Mouse (Mus musculus): ENCODE data around the gene Nol3. TPM values are rescaled to one million over a fixed set of nuclear protein-coding genes. Genes with fewer than 3 reads are reported as not detected.
"Not testable (repeated sequence)": the region's sequence is repeated elsewhere in the genome, so short reads cannot be mapped to it uniquely, and the experiment has no call there.

Gene Nol3
- total RNA-seq, 2 experiments from 2014 or later: not detected

DNA sequence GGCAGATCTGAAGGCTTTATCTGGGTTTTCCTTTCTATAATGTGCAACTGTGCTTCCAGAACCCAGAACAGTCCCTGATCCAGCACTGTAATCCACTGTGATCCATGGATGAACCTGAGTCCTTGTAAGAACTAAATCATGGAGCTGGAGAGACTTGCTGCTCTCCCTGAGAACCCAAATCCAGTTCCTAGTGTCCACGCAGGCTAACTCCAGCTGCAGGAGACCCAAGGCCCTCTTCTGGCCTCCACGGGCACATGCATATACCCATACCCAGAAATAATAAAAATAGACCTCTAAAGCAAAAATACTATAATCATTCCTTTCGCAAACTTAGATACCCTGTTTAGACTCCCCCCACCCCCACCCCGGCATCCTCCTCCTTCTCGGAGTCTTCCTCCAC lies 12.3 kb downstream of the Nol3 start:
- ATAC-seq (replicated peaks; ENCODE audit: poor library complexity, severe bottlenecking): no peak

DNA sequence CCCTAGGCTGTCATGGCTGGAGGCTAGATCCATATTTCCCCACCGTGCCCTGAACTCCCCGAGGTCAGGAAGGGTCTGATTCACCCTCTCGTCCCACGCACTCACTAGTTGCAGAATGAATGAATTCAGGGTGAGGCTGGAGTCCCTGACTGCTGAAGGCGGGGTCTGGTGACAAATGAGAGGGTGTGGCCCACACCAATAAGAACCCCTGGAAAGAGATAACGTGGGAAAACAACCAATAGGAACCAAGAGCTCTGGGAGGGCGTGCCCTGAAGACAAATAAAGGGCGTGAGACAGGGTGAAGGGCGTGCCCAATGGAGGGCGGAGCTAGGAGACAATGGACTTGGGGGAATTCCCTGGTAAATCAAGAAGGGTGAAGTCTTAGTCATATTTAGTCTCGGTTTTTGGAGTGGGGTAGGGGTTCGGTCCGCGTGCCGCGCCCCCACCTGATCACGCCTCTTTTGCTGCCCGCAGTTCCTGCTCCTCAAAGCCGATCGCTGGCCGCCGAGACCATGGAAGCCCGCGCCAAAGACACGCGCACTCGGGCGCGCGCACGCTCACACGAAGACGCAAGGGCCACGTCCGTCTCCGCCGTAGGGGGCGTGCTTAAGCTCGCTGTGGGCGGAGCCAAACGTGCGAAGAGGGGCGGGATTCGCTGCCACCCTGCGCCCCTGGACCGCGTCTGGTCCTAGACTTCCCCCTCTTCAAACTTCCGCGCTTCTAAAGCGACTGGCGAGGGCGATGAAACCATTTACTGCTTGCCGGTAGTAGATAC lies 13.2 kb downstream of the Nol3 start:
- ATAC-seq (replicated peaks; ENCODE audit: poor library complexity, severe bottlenecking): peak; percentile 78

DNA sequence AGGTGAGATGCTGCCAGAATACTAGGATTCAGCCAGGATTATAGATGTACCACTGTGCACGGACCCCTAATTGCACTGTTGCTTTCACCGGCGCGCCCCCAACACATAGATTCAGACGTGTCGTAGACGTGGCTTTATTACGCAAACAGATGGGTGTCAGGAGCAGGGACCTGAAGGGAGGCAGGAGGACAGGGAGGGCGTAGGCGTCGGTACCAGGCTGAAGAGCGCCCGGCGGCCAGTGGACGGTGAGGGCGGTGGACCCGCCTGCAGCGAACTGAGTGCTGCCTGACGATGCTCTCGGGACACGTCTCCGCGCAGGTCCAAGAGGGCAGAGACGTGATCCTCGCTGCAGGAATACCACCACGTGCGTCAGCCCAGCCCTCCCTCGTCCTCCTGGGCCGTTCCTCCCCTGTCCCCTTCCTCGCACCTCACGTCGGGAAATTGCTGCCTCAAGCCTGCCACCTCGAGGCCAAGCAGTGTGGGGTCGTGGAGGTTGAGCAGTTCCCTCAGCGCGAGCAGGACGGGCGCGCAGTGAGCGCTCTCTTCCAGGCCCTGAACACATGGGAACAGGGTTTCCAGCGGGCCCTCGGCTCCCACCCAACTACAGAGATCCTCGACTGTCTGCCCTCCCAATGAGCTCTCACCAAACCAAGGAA lies 14.0 kb downstream of the Nol3 start, which contains the start of gene 4931428F04Rik:
Gene 4931428F04Rik, minus strand, starts transcription at position 60 of the 656 bp plus-strand sequence.
- ATAC-seq (replicated peaks; ENCODE audit: poor library complexity, severe bottlenecking): peak; percentile 18

DNA sequence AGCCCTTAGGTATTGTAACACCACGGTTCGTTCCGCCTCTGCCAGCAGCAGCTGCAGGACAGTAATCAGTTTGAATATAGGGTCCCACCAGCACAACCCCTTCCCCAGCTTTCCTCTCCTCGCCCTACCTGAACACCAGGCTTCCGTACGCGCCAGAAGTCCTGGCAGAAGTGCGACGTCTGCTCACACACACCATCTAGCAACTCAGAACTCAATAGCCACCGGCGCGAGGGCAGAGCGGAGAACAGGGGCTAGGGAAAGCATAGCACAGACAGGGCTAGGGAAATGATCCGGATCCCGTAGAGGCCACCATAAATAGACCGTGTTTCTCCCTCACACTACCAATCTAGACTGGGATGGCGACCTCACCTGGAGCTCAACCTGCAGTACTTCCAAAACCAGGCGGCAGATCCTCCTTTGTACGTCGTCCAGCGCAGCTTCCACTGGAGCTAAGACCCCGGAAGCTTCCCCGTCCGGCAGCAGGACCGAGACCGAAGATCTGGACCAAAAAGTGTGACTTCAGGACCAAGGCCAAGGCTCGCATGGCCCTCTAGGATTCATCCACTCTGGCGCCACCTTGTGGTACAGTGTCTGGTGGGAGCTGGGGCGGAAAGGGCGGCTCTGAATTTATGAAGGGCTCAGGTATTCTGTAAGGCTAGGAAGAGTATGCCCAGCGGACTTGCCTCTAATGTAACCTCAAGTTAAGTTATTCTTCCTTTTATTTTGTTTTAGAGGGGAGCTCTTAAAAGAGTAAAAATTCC lies 14.8 kb downstream of the Nol3 start:
- ATAC-seq (replicated peaks; ENCODE audit: poor library complexity, severe bottlenecking): peak; percentile 51

- ATAC-seq (replicated peaks; ENCODE audit: poor library complexity, severe bottlenecking): not testable (repeated sequence)
Observed at GRCm38 (mm10) chr8:105291364-105291763, 15.4 kb downstream of the Nol3 start.

DNA sequence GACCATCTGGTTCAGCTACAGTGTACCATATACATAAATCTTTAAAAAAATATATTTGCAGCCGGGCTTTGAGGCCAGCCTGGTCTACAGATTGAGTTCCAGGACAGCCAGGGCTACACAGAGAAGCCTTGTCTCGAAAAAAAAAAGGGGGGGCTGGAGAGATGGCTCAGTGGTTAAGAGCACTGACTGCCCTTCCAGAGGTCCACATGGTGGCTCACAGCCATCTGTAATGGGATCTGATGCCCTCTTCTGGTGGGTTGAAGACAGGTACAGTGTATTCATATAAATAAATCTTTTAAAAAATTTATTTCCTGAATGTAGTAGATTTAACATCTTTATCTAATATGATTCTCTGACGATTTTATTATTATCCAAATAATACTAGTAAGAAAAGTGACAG lies 15.9 kb downstream of the Nol3 start:
- ATAC-seq (replicated peaks; ENCODE audit: poor library complexity, severe bottlenecking): not testable (repeated sequence)

DNA sequence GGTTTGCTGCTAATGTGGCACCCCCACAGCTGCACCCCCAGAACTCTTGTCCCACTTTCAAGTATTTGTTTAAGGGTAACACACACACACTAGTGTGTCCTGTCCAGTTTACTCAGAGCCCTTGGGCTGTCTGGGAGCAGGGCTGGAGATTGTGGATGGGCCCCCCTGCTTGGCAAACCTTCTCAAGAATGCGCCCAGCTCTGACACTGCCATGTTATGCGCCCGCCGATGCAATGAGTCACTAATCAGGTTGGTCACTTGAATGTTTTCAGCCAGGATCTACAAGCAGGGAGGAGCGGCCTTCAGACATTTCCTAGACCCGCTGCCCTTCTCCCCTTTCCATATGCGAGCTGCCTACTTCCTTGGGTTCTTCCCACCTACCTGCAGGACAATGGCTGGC lies 16.5 kb downstream of the Nol3 start:
- ATAC-seq (replicated peaks; ENCODE audit: poor library complexity, severe bottlenecking): no peak

DNA sequence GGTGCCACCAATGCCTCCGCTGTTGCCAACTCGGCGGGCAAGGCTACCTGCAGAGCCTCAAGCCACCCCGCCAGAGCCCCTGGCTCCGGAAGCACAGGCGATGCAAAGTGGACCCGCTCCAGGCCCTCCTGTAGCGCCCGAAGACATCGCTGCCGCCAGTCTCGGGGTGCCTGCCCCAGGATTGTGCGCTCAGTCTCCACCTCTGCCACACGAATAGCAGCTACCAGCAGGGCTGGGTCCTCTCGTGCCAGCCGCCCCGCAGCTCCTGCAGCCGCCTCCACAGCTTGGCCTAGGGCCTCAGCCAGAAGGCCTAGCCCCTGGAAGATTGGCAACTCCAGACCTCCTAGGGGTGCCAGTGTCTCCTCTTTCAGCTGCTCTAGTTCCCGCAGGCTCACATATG lies 17.5 kb downstream of the Nol3 start:
- no peak for ATAC-seq (replicated peaks; ENCODE audit: poor library complexity, severe bottlenecking)

- ATAC-seq (replicated peaks; ENCODE audit: poor library complexity, severe bottlenecking): no peak
Observed at GRCm38 (mm10) chr8:105294776-105295175, 18.8 kb downstream of the Nol3 start.

GRCm38 (mm10) chr8:105295256-105295655 lies 19.3 kb downstream of the Nol3 start:
- ATAC-seq (replicated peaks; ENCODE audit: poor library complexity, severe bottlenecking): no peak

- ATAC-seq (replicated peaks; ENCODE audit: poor library complexity, severe bottlenecking): 0 out of 2 replicates have a peak, but pooled peaks have one; percentile 10
Observed at GRCm38 (mm10) chr8:105295895-105296573, 20.1 kb downstream of the Nol3 start, which contains the start of gene Exoc3l. Gene Exoc3l (minus strand): TSS chr8:105296101.

- peak; percentile 91 for ATAC-seq (replicated peaks; ENCODE audit: poor library complexity, severe bottlenecking)
Observed at GRCm38 (mm10) chr8:105297511-105298192, 21.7 kb downstream of the Nol3 start, which contains the start of gene E2f4. Gene E2f4 (plus strand): TSS chr8:105297663.

- ATAC-seq (replicated peaks; ENCODE audit: poor library complexity, severe bottlenecking): no peak
Observed at GRCm38 (mm10) chr8:105298351-105299252, 22.7 kb downstream of the Nol3 start.

DNA sequence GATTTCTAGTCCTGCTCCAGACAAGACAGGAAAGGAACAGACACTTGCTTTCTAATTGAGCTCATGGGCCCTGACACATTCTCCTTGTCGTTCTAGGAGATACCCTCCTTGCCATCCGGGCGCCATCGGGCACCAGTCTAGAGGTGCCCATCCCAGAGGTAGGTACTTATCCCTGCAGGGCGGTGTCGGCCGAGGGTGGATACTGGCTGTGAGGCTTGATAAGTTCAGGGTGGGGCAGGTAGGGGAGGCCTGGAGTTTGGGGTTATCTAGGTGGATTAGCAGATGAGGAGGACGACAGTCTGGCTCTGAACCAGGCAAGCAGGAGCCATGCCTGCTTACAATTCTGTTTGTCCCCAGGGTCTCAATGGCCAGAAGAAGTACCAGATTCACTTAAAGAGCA lies 24.0 kb downstream of the Nol3 start:
- no peak for ATAC-seq (replicated peaks; ENCODE audit: poor library complexity, severe bottlenecking)

DNA sequence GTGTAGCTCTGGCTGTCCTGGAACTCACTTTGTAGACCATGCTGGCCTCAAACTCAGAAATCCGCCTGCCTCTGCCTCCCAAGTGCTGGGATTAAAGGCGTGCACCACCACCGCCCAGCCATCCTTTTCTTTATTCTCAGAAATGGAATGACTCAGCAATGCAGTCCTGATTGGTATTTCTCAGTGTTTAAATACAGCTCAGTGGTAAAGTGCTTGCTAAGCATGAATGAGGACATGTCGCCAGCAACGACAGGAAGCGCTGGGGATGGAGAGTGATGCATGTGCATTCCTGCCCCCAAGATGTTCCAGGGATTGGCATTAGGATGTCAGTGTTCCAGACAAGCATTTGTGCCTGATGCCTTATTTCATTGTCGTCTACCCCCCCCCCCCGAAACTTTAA lies 27.5 kb downstream of the Nol3 start:
- ATAC-seq (replicated peaks; ENCODE audit: poor library complexity, severe bottlenecking): no peak

DNA sequence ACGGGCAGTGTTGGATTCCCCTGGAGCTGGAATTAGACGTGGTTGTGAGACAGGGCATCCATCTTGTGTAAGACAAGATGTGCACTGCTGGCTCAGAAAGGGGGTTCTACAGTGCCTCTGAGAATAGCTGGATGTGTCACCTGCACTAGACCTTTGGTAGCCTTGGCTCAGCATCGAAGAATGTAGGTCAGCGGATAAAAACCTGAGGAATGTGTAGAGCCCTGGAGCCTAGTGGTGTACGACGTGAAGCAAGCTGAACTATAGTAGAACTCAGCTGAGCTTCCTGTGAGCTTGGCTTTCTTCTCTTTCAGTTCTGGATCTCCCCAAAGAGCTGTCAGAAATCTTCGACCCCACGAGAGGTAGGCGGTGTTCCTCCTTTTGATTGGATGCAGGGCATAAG lies 27.9 kb downstream of the Nol3 start:
- no peak for ATAC-seq (replicated peaks; ENCODE audit: poor library complexity, severe bottlenecking)

GRCm38 (mm10) chr8:105304325-105305210 lies 28.6 kb downstream of the Nol3 start:
- 0 out of 2 replicates have a peak, but pooled peaks have one; percentile 12 for ATAC-seq (replicated peaks; ENCODE audit: poor library complexity, severe bottlenecking)

Data from granulocyte monocyte progenitor cell, adult 5-6 weeks (primary cell).